Mouse (Mus musculus) G1E (cell line): ENCODE results near the gene Ikzf3. TPM values are rescaled to one million over a fixed set of nuclear protein-coding genes. Genes with fewer than 3 reads are reported as not detected.

ENCODE experiments used
- ATAC-seq: 2 replicates; pipeline ENCODE4 v1.8.0; 2016; ENCODE audit warnings: mild to moderate bottlenecking; ENCODE audit not compliant: insufficient number of reproducible peaks, poor library complexity, low FRiP score, severe bottlenecking; ENCODE audit errors: extremely low read depth
- DNase-seq: peaks from one replicate; pipeline ENCODE4 v3.0.0; 2012; ENCODE audit warnings: low spot score
- H3K27me3 ChIP-seq: 2 replicates; pipeline ENCODE4 v1.6.1; 2012; ENCODE audit warnings: mild to moderate bottlenecking, low read length, inconsistent platforms; ENCODE audit not compliant: insufficient read depth
- H3K36me3 ChIP-seq: replicated peaks from 2 replicates; pipeline ENCODE3; 2012; ENCODE audit warnings: mild to moderate bottlenecking, inconsistent platforms
- H3K4me1 ChIP-seq: 2 replicates; pipeline ENCODE4 v1.6.1; 2012; ENCODE audit warnings: low read depth, low read length, inconsistent platforms, mixed read lengths; ENCODE audit not compliant: insufficient read depth
- H3K4me3 ChIP-seq: 2 replicates; pipeline ENCODE4 v1.5.1; 2012; ENCODE audit warnings: low read depth, mild to moderate bottlenecking, inconsistent platforms, low read length, moderate library complexity, mixed read lengths
- H3K9me3 ChIP-seq: replicated peaks from 2 replicates; pipeline ENCODE4 v1.6.1; 2012; ENCODE audit warnings: inconsistent platforms
- CTCF ChIP-seq: IDR thresholded peaks from 2 replicates; pipeline ENCODE4 v1.5.1; 2012; ENCODE audit warnings: low read depth, low read length, inconsistent platforms, mixed read lengths
- GATA1 ChIP-seq: IDR thresholded peaks from 2 replicates; pipeline ENCODE4 v1.6.1; 2012; ENCODE audit warnings: borderline replicate concordance, low read length, inconsistent platforms, mixed read lengths
- GATA2 ChIP-seq: IDR thresholded peaks from 2 replicates; pipeline ENCODE4 v1.6.1; 2012; ENCODE audit warnings: low read depth, low read length, inconsistent platforms, borderline replicate concordance
- POLR2AphosphoS5 ChIP-seq: IDR thresholded peaks from 2 replicates; pipeline ENCODE4 v1.6.1; 2012; ENCODE audit warnings: low read depth, low read length, inconsistent platforms; ENCODE audit not compliant: insufficient replicate concordance
- TAL1 ChIP-seq: conservative IDR thresholded peaks from 2 replicates; pipeline ENCODE4 v1.6.1; 2012; ENCODE audit warnings: low read depth, low read length, inconsistent platforms, mixed read lengths
- polyA plus RNA-seq: library from polyadenylated mRNA; stranded (reverse); fragments of >175 nt; gene quantifications from 2 replicates; pipeline ENCODE4 v1.2.3, GENCODE M21; 2012
- total RNA-seq, 2 experiments: library from RNA; stranded (forward) in 1 of 2; stranded (reverse) in 1 of 2; fragments of 200-1000 nt in 1 of 2; fragments of >200 nt in 1 of 2; fragmentation: Nextera tagmentation in 1 of 2; gene quantifications; 2 replicates each; pipeline ENCODE4 v1.2.3; 2014 to 2017

The Ikzf3 gene
- total and polyA plus RNA-seq, 3 experiments = 0.01 to 0.71 TPM; not detected in 1

GRCm38 (mm10) chr11:98583571-98583970, 37.7 kb upstream of the Ikzf3 start:
- H3K4me1 ChIP-seq = peaks cover 90% of the 10 kb centered on the region
- no peaks in the 10 kb centered on the region for H3K27me3 ChIP-seq
- no peaks in the 10 kb centered on the region for H3K9me3 ChIP-seq
- H3K36me3 ChIP-seq = peaks cover 60% of the 10 kb centered on the region
- ATAC-seq (no peak), DNase-seq (peak; percentile 63)
- TF ChIP-seq CTCF (peak; percentile 13; the same call in 1 of the 2 replicates), GATA1 (no peak), POLR2AphosphoS5 (no peak)
- peak overlapping the region; percentile 67; the same call in 1 of the 2 replicates for H3K4me3 ChIP-seq

- peaks cover 60% of the 10 kb centered on the region for H3K36me3 ChIP-seq
- peak overlapping the region; percentile 67; the same call in 1 of the 2 replicates for H3K4me3 ChIP-seq
- H3K4me1 ChIP-seq = peaks cover 90% of the 10 kb centered on the region
- peak; percentile 58 for DNase-seq
- no peak for TF ChIP-seq POLR2AphosphoS5
- peak; percentile 64 for TF ChIP-seq TAL1
- no peaks in the 10 kb centered on the region for H3K9me3 ChIP-seq
- ATAC-seq = no peak
- H3K27me3 ChIP-seq = no peaks in the 10 kb centered on the region
These were observed 37.4 kb upstream of the Ikzf3 start for GRCm38 (mm10) chr11:98583265-98583552.

GRCm38 (mm10) chr11:98582551-98583264, 36.9 kb upstream of the Ikzf3 start:
- H3K36me3 ChIP-seq = peaks cover 60% of the 10 kb centered on the region
- DNase-seq = peak; percentile 87
- no peaks in the 10 kb centered on the region for H3K9me3 ChIP-seq
- peak overlapping the region; percentile 67; the same call in 1 of the 2 replicates for H3K4me3 ChIP-seq
- H3K4me1 ChIP-seq = peaks cover 86% of the 10 kb centered on the region
- ATAC-seq = peak; percentile 36; the same call in 1 of the 2 replicates
- no peak for TF ChIP-seq GATA1
- TF ChIP-seq TAL1 = peak; percentile 53; the same call in 1 of the 2 replicates
- no peak for TF ChIP-seq CTCF
- TF ChIP-seq GATA2 = no peak
- no peak for TF ChIP-seq POLR2AphosphoS5
- H3K27me3 ChIP-seq = no peaks in the 10 kb centered on the region

DNA sequence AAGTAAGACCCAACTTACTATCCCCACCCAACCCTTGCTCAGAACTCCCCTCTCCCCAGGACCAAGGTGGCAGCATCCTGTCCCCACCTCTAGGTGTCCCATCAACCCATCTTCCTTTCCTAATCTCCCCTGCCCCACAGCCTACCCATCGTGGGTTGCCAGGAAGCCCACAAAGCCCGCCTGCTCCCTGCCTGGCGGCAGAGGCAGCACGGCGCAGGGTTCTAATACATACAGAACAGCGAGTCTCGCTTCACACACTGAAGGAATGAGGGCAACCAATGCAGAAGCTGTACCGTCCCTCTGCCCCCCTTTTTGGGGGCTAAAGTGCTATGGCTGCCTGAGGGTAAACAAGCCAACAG, 36.2 kb upstream of the Ikzf3 start:
- Histone ChIP-seq H3K9me3 (no peaks in the 10 kb centered on the region), H3K27me3 (no peaks in the 10 kb centered on the region), H3K4me1 (peaks cover 81% of the 10 kb centered on the region), H3K36me3 (peaks cover 60% of the 10 kb centered on the region), H3K4me3 (peak overlapping the region; percentile 67; the same call in 1 of the 2 replicates)
- TF ChIP-seq GATA2 = no peak
- no peak for TF ChIP-seq GATA1
- no peak for TF ChIP-seq CTCF
- TF ChIP-seq POLR2AphosphoS5 = no peak
- TF ChIP-seq TAL1 = no peak
- DNase-seq (peak; percentile 47), ATAC-seq (no peak; the same call in 1 of the 2 replicates)

GRCm38 (mm10) chr11:98581286-98582029, 35.6 kb upstream of the Ikzf3 start:
- TF ChIP-seq GATA1 = no peak
- no peak for TF ChIP-seq TAL1
- TF ChIP-seq CTCF = no peak
- TF ChIP-seq GATA2 = no peak
- TF ChIP-seq POLR2AphosphoS5 = no peak
- peak; percentile 46 for ATAC-seq
- Histone ChIP-seq H3K9me3 (no peaks in the 10 kb centered on the region), H3K27me3 (peaks cover 2% of the 10 kb centered on the region; the same call in 1 of the 2 replicates), H3K4me1 (peaks cover 81% of the 10 kb centered on the region), H3K36me3 (peaks cover 60% of the 10 kb centered on the region), H3K4me3 (peak overlapping the region; percentile 67; the same call in 1 of the 2 replicates)
- DNase-seq = peak; percentile 49
